Mouse (Mus musculus) embryonic facial prominence, embryonic 14.5 days (tissue): ENCODE results near the gene Gpr83. TPM values are rescaled to one million over a fixed set of nuclear protein-coding genes. Genes with fewer than 3 reads are reported as not detected.
"Not testable (repeated sequence)": the region's sequence is repeated elsewhere in the genome, so short reads cannot be mapped to it uniquely, and the experiment has no call there.

Experiments used
- ATAC-seq: fragments of 200-750 bp; cut with Nextera tagmentation; 2 replicates; pipeline ENCODE4 v1.8.0; 2017; ENCODE audit warnings: low read depth, moderate number of reproducible peaks, moderate TSS enrichment
- DNase-seq: peaks from one replicate; pipeline ENCODE4 v3.0.0-alpha.2; 2015; ENCODE audit warnings: low spot score
- H3K27ac ChIP-seq: fragments of 300-500 bp; sonication (generic); replicated peaks from 2 replicates; pipeline ENCODE4 v1.5.1; 2014; ENCODE audit warnings: low read depth, mild to moderate bottlenecking, low read length, moderate library complexity
- H3K27me3 ChIP-seq: fragments of 300-500 bp; sonication (generic); replicated peaks from 2 replicates; pipeline ENCODE4 v1.6.1; 2014; ENCODE audit warnings: low read length; ENCODE audit not compliant: control insufficient read depth, insufficient read depth
- H3K36me3 ChIP-seq: fragments of 300-500 bp; sonication (generic); 2 replicates; pipeline ENCODE4 v1.6.1; 2014; ENCODE audit warnings: low read length, mixed read lengths; ENCODE audit not compliant: control insufficient read depth, insufficient read depth
- H3K4me1 ChIP-seq: fragments of 300-500 bp; sonication (generic); 2 replicates; pipeline ENCODE4 v1.6.1; 2014; ENCODE audit warnings: antibody characterized with exemption, low read length; ENCODE audit not compliant: control insufficient read depth, insufficient read depth
- H3K4me2 ChIP-seq: fragments of 300-500 bp; sonication (generic); 2 replicates; pipeline ENCODE4 v1.6.1; 2014; ENCODE audit warnings: low read depth, mild to moderate bottlenecking, low read length, moderate library complexity, mixed read lengths
- H3K4me3 ChIP-seq: fragments of 300-500 bp; sonication (generic); 2 replicates; pipeline ENCODE4 v1.5.1; 2014; ENCODE audit warnings: low read depth, mild to moderate bottlenecking, low read length
- H3K9ac ChIP-seq: fragments of 300-500 bp; sonication (generic); 2 replicates; pipeline ENCODE4 v1.6.1; 2014; ENCODE audit warnings: low read depth, mild to moderate bottlenecking, low read length, moderate library complexity, mixed read lengths
- H3K9me3 ChIP-seq: fragments of 300-500 bp; sonication (generic); 2 replicates; pipeline ENCODE4 v1.6.1; 2016; ENCODE audit warnings: low read length; ENCODE audit not compliant: control insufficient read depth
- WGBS: fragments of 180-500 bp; shearing (Covaris S2); extraction: QIAGEN DNeasy Blood & Tissue Kit; methylation state at CpG from one replicate; pipeline ENCODE4 v1.1.7; 2014; 5-methylcytosine and 5-hydroxymethylcytosine counted together
- polyA plus RNA-seq: library from polyadenylated mRNA; unstranded; fragments of >200 nt; fragmentation: Nextera tagmentation; extraction: Ambion mirVana; gene quantifications from 2 replicates; pipeline ENCODE4 v1.2.1, GENCODE M21; 2014

The Gpr83 gene
- polyA plus RNA-seq, 1 experiment from 2014 or later, result 3.2 TPM

- H3K36me3 ChIP-seq, result no peaks in the 10 kb centered on the region
- H3K4me2 ChIP-seq, result no peak overlapping the region
- no peak overlapping the region for H3K4me3 ChIP-seq
- no peaks in the 10 kb centered on the region for H3K27me3 ChIP-seq
- peaks cover 8% of the 10 kb centered on the region for H3K4me1 ChIP-seq
- DNase-seq (no peak), ATAC-seq (no peak)
- no peak overlapping the region for H3K27ac ChIP-seq
- no peaks in the 10 kb centered on the region for H3K9me3 ChIP-seq
- 81% methylated on average over 5 of the region's 5 CpGs for WGBS
- H3K9ac ChIP-seq, result no peak overlapping the region
Measured at GRCm38 (mm10) chr9:14875743-14876507, 15.9 kb downstream of the Gpr83 start.

GRCm38 (mm10) chr9:14876566-14876965 is 16.6 kb downstream of the Gpr83 start:
- not testable (repeated sequence) for H3K4me3 ChIP-seq, H3K27ac ChIP-seq, H3K4me1 ChIP-seq, ATAC-seq, H3K9ac ChIP-seq, H3K27me3 ChIP-seq, H3K4me2 ChIP-seq, H3K36me3 ChIP-seq, DNase-seq, H3K9me3 ChIP-seq
- 18% methylated on average over 8 of the region's 8 CpGs for WGBS

DNA sequence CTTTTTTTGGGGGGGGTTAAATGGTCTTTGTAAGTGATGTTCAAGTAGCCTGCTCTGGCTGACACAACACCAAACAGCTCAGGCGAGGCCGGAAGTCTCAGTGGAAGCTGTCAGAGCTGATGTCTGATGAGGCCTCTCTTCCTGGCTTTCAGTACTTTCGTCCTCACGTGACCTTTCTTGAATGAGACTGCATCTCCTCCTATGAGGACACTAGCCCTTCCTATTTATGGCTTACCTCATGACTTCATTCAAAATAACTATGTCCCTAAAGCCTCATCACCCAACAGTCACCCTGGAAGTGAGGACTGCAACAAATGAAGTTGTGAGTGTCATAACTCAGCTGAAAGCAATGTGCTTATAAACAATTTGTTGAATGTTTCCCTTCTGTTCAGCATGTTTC is 24.6 kb downstream of the Gpr83 start:
- no peak overlapping the region for H3K4me3 ChIP-seq
- no peak overlapping the region for H3K4me2 ChIP-seq
- H3K27me3 ChIP-seq, result no peaks in the 10 kb centered on the region
- no peaks in the 10 kb centered on the region for H3K4me1 ChIP-seq
- no peaks in the 10 kb centered on the region for H3K36me3 ChIP-seq
- no peak overlapping the region for H3K27ac ChIP-seq
- no peak for DNase-seq
- no peak for ATAC-seq
- H3K9ac ChIP-seq, result no peak overlapping the region
- no peaks in the 10 kb centered on the region for H3K9me3 ChIP-seq
- WGBS, result 77% methylated on average over 4 of the region's 4 CpGs

DNA sequence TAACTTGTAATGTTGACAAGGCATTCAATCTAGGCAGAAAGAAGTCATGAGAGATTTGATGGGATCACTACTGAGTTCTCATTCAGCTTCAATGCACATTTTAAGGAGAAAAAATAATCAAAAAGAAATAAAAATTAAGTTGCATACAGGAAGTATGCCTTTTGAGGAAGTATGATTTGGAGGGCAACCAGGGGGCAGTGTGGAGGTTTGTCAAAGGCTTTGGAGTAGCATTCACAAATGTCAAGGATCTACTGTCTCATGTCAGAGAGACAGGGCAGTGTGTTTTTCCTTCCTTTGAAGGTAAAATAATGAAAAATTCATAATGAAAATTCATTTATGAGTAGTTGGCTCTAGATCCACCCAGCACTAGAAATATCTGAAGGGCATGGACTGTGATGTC is 25.1 kb downstream of the Gpr83 start:
- Histone ChIP-seq H3K4me1 (no peaks in the 10 kb centered on the region), H3K36me3 (no peaks in the 10 kb centered on the region), H3K27me3 (no peaks in the 10 kb centered on the region), H3K27ac (no peak overlapping the region), H3K9me3 (no peaks in the 10 kb centered on the region), H3K9ac (no peak overlapping the region), H3K4me2 (no peak overlapping the region), H3K4me3 (no peak overlapping the region)
- ATAC-seq (no peak), DNase-seq (no peak)

- H3K4me1 ChIP-seq, result no peaks in the 10 kb centered on the region
- 75% methylated on average over 1 of the region's 1 CpGs for WGBS
- H3K4me2 ChIP-seq, result no peak overlapping the region
- H3K36me3 ChIP-seq, result no peaks in the 10 kb centered on the region
- H3K9ac ChIP-seq, result no peak overlapping the region
- DNase-seq (no peak), ATAC-seq (no peak)
- H3K27me3 ChIP-seq, result no peaks in the 10 kb centered on the region
- H3K27ac ChIP-seq, result no peak overlapping the region
- no peaks in the 10 kb centered on the region for H3K9me3 ChIP-seq
- H3K4me3 ChIP-seq, result no peak overlapping the region
Measured at GRCm38 (mm10) chr9:14885954-14886353, 25.9 kb downstream of the Gpr83 start.

DNA sequence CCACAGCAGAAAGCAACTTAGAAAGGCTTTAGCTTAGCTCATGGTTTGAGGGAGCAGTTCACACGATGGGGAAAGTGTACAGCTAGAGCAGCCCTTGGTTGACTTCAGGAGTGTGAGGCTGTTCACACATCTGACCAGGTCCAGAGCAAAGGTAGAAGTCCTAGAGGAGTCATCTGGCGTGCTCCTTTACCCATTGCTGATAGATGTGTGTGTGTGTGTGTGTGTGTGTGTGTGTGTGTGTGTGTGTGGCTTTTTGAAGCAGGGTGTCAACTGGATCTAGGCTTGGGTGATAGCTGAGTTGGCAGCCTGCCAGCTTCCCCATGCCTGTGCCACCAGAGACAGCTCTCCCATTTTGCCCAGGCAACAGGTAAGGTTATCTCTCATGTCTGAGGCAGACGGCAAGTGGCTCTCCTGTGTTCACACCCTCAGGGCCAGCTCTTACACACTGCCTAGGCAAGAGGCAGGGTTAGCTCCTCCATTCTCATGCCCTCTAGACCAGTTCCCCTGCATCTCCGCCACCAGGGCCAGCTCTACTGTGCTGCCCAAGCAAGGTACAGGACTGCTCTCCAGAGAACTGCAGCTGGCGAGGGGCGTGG is 27.9 kb downstream of the Gpr83 start:
- no peaks in the 10 kb centered on the region for H3K9me3 ChIP-seq
- no peaks in the 10 kb centered on the region for H3K36me3 ChIP-seq
- H3K27me3 ChIP-seq, result no peaks in the 10 kb centered on the region
- H3K4me3 ChIP-seq, result no peak overlapping the region
- ATAC-seq (peak; percentile 68; the same call in 1 of the 2 replicates), DNase-seq (no peak)
- H3K9ac ChIP-seq, result no peak overlapping the region
- H3K4me1 ChIP-seq, result no peaks in the 10 kb centered on the region
- no peak overlapping the region for H3K27ac ChIP-seq
- no peak overlapping the region for H3K4me2 ChIP-seq
- WGBS, result 83% methylated on average over 4 of the region's 6 CpGs

DNA sequence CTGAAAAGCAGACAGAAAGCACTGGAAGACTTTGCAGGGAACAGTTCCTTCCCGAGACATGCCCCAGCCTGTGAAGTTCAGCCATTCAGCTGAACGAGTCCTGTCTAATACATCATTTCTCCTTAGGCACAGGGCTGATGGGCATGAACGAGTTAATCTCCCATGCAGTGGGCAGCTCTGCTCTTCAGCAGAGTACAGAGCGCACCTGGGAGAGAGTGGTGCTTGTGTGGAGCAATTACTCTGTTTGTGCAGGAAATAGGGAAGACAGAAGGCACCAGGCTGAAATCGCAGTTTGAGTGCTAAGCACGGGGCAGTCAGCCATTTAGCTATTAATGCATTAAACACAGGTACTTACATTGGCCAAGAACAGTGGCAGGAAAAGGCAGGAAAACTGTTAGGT is 28.7 kb downstream of the Gpr83 start:
- Histone ChIP-seq H3K9ac (no peak overlapping the region), H3K4me3 (no peak overlapping the region), H3K4me1 (no peaks in the 10 kb centered on the region), H3K4me2 (no peak overlapping the region), H3K27ac (no peak overlapping the region), H3K36me3 (no peaks in the 10 kb centered on the region), H3K27me3 (no peaks in the 10 kb centered on the region), H3K9me3 (no peaks in the 10 kb centered on the region)
- WGBS, result 49% methylated on average over 6 of the region's 6 CpGs
- ATAC-seq (no peak), DNase-seq (peak; percentile 18)

DNA sequence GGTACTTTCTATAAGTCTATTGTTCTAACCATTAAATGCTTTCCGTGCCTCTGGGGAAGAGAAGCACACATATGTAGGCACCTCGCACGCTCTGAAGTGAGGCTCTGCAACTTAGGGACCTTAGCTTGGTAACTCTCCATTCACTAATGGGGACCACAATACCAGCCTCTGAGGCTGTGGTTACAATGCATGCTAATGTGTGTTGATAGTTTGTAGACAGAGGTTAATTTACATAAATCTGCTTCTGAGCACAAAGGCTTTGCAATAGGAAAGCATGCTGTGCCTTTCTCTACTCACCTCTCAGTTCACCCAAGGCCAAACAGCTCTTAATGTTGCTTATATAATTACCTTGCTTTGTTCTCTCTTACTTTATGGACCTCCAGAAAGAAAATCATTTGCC is 30.7 kb downstream of the Gpr83 start:
- no peak overlapping the region for H3K4me2 ChIP-seq
- no peaks in the 10 kb centered on the region for H3K27me3 ChIP-seq
- H3K27ac ChIP-seq, result no peak overlapping the region
- H3K9me3 ChIP-seq, result no peaks in the 10 kb centered on the region
- H3K36me3 ChIP-seq, result no peaks in the 10 kb centered on the region
- H3K4me1 ChIP-seq, result no peaks in the 10 kb centered on the region
- H3K9ac ChIP-seq, result no peak overlapping the region
- no peak overlapping the region for H3K4me3 ChIP-seq
- ATAC-seq, result no peak
- 69% methylated on average over 3 of the region's 3 CpGs for WGBS
- DNase-seq, result no peak

DNA sequence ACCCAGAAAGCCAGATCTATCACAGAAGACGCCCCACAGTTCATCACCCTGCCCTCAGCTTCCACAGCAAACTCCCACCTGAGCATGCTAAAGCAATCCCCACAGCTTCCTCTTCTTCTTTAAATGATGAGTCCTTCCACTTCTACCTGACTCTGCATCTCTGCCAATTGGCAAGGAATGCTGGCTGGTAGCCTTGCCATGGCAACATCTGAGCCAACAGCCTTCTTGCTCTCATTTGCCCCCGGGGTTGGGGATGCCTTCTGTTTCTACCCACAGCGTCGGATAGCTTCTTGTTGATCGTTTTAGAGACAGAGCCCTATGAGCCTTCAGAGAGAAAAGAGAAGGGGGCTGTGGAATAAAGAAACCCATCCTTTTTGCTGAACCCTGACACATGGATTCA is 31.9 kb downstream of the Gpr83 start:
- ATAC-seq (no peak), DNase-seq (no peak)
- no peaks in the 10 kb centered on the region for H3K27me3 ChIP-seq
- no peaks in the 10 kb centered on the region for H3K4me1 ChIP-seq
- 84% methylated on average over 5 of the region's 5 CpGs for WGBS
- H3K4me3 ChIP-seq, result no peak overlapping the region
- H3K9me3 ChIP-seq, result no peaks in the 10 kb centered on the region
- no peak overlapping the region for H3K4me2 ChIP-seq
- no peaks in the 10 kb centered on the region for H3K36me3 ChIP-seq
- H3K27ac ChIP-seq, result no peak overlapping the region
- no peak overlapping the region for H3K9ac ChIP-seq
